Mouse (Mus musculus) telencephalon, adult 2 months (tissue): ENCODE data around the gene Rbl2.
A peak's percentile ranks its signal among the peaks of the same experiment; 100 is the strongest.

Experiments
- DNase-seq: peaks from one replicate; pipeline ENCODE4 v3.0.0-alpha.2; 2011; ENCODE audit warnings: low read depth, low spot score

Rbl2 gene

GRCm38 (mm10) chr8:91106271-91106670, 36.4 kb downstream of the Rbl2 start:
- DNase-seq, result no peak

- no peak for DNase-seq
These were observed 42.1 kb downstream of the Rbl2 start for GRCm38 (mm10) chr8:91111868-91112477.

GRCm38 (mm10) chr8:91114428-91114827, 44.6 kb downstream of the Rbl2 start:
- no peak for DNase-seq

- DNase-seq, result peak; percentile 38
These were observed 45.1 kb downstream of the Rbl2 start for GRCm38 (mm10) chr8:91114910-91115309.

GRCm38 (mm10) chr8:91117537-91117936, 47.7 kb downstream of the Rbl2 start:
- DNase-seq, result no peak

GRCm38 (mm10) chr8:91118131-91118530, 48.3 kb downstream of the Rbl2 start:
- DNase-seq, result no peak

GRCm38 (mm10) chr8:91124315-91124714, 54.5 kb downstream of the Rbl2 start:
- no peak for DNase-seq

- DNase-seq, result peak; percentile 60
These were observed 56.9 kb downstream of the Rbl2 start for GRCm38 (mm10) chr8:91126786-91127185.

- no peak for DNase-seq
These were observed 62.9 kb downstream of the Rbl2 start for GRCm38 (mm10) chr8:91132731-91133130.

- no peak for DNase-seq
These were observed 63.7 kb downstream of the Rbl2 start for GRCm38 (mm10) chr8:91133441-91134069.

- DNase-seq, result peak; percentile 100
These were observed 64.2 kb downstream of the Rbl2 start for GRCm38 (mm10) chr8:91134070-91134475.

- DNase-seq, result no peak
These were observed 64.8 kb downstream of the Rbl2 start for GRCm38 (mm10) chr8:91134659-91135058.

- no peak for DNase-seq
These were observed 65.7 kb downstream of the Rbl2 start for GRCm38 (mm10) chr8:91135308-91136181.

GRCm38 (mm10) chr8:91140828-91141227, 71.0 kb downstream of the Rbl2 start:
- DNase-seq, result no peak

GRCm38 (mm10) chr8:91147715-91148114, 77.9 kb downstream of the Rbl2 start:
- DNase-seq, result no peak

GRCm38 (mm10) chr8:91148643-91149178, 78.9 kb downstream of the Rbl2 start:
- no peak for DNase-seq

- no peak for DNase-seq
These were observed 79.4 kb downstream of the Rbl2 start for GRCm38 (mm10) chr8:91149298-91149697.

GRCm38 (mm10) chr8:91151531-91151930, 81.7 kb downstream of the Rbl2 start:
- DNase-seq, result no peak

GRCm38 (mm10) chr8:91153831-91154230, 84.0 kb downstream of the Rbl2 start:
- no peak for DNase-seq

- no peak for DNase-seq
These were observed 84.7 kb downstream of the Rbl2 start for GRCm38 (mm10) chr8:91154564-91154963.

- DNase-seq, result no peak
These were observed 88.8 kb downstream of the Rbl2 start for GRCm38 (mm10) chr8:91158617-91159016.
